Mouse (Mus musculus): ENCODE measurements around the gene Lsm4. TPM values are rescaled to one million over a fixed set of nuclear protein-coding genes. Genes with fewer than 3 reads are reported as not detected.

Lsm4 gene
- total RNA-seq (2014; rRNA removed) (140 and 312 TPM in 2 replicates), polyA plus RNA-seq (2015; fragmentation: Nextera tagmentation; extraction: Ambion mirVana) (157 and 169 TPM in 2 replicates)

DNA sequence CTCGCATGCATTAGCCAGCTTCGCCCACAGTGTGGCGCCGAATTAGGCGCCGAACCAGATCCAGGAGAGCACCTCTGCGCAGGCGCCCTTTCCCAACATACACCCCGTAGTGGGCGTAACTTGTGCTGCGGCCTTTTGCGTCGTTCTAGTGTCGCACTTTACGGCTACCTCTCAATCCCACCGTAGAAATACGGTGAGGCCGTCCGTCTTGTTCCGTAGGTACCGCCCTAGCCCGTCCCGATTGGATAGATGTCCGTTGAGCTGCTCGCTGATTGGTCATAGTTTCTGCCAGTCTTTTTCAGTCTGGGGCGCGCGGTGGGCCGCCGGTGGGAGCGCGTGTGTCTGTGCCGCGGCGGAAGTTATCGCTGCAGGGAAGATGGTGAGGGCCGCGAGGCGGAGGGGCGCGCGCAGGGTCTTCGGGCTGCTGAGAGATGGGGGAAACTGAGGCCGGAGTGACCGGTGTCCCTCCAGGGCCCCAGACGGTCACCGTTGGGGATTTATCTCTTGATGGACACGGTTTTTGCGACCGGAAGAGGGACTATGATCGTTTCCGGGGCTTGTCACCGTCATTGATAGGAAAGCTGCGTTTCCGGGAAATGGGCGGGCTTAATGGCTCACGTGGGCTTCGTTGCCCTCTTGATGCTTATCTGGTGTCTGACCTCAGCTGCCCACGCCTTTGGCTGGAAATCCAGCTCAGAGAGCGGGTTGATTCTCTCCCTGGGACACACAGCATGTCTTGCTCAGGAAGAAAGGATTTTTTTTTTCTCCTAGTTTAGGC lies at the start of gene Lsm4:
Gene Lsm4 (plus strand): TSS at position 170 of the 778 bp plus-strand sequence.
- peak; percentile 100 for DNase-seq (ENCODE audit: low spot score)
- ATAC-seq (ENCODE audit: low FRiP score), result peak; percentile 98
- Histone ChIP-seq H3K9ac (replicated peaks; ENCODE audit: low read length, poor library complexity, severe bottlenecking) (peak within 1 kb of the TSS; percentile 62), H3K36me3 (ENCODE audit: insufficient read depth, low read length) (peaks cover 8% of the 10 kb centered on the region; the same call in 1 of the 2 replicates), H3K4me3 (ENCODE audit: low read depth, low read length) (peak within 1 kb of the TSS; percentile 52), H3K9me3 (ENCODE audit: low read length) (no peaks in the 10 kb centered on the region), H3K27ac (ENCODE audit: low read depth, low read length) (peak within 1 kb of the TSS; percentile 96), H3K27me3 (ENCODE audit: insufficient read depth, low read length) (no peaks in the 10 kb centered on the region), H3K4me2 (ENCODE audit: low read depth, low read length, poor library complexity, severe bottlenecking) (peak within 1 kb of the TSS; percentile 63), H3K4me1 (ENCODE audit: insufficient read depth, low read length) (peaks cover 8% of the 10 kb centered on the region; the same call in 1 of the 2 replicates)
- WGBS, result under 1% methylated on average over 56 of the region's 60 CpGs
- peak; percentile 83 for TF ChIP-seq CTCF (IDR thresholded peaks at IDR 0.05)

DNA sequence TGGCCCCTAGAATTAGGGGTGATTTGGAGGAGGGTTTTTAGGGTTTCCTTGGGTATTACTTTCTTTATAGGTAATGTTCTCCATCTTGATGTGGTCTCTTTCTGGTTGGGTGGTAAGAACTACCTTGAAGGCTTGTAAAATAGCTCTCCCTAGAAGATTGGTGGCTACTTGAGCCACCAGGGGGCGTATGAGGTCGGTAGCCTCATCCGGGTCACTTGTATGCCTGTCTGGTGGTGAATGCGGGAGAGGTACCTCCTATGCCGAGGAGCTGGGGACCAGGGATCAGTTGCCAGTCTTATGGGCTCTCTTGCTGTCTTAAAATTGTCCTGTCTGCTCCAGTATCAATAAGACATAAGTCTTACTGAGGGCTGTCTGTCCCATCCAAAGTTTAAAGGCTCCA lies 47.9 kb upstream of the Lsm4 start:
- no peak for DNase-seq (ENCODE audit: low spot score)
- no peaks in the 10 kb centered on the region for H3K36me3 ChIP-seq (ENCODE audit: insufficient read depth, low read length)
- no peaks in the 10 kb centered on the region for H3K4me1 ChIP-seq (ENCODE audit: insufficient read depth, low read length)
- WGBS, result 18% methylated on average over 5 of the region's 5 CpGs
- no peaks in the 10 kb centered on the region for H3K9me3 ChIP-seq (ENCODE audit: low read length)
- no peak overlapping the region for H3K27ac ChIP-seq (ENCODE audit: low read depth, low read length)
- no peak overlapping the region for H3K4me2 ChIP-seq (ENCODE audit: low read depth, low read length, poor library complexity, severe bottlenecking)
- H3K9ac ChIP-seq (replicated peaks; ENCODE audit: low read length, poor library complexity, severe bottlenecking), result no peak overlapping the region
- H3K27me3 ChIP-seq (ENCODE audit: insufficient read depth, low read length), result 0 out of 2 replicates have a peak, but pooled peaks cover 4% of the 10 kb centered on the region
- no peak overlapping the region for H3K4me3 ChIP-seq (ENCODE audit: low read depth, low read length)
- no peak for ATAC-seq (ENCODE audit: low FRiP score)
- peak; percentile 65 for TF ChIP-seq CTCF (IDR thresholded peaks at IDR 0.05)

DNA sequence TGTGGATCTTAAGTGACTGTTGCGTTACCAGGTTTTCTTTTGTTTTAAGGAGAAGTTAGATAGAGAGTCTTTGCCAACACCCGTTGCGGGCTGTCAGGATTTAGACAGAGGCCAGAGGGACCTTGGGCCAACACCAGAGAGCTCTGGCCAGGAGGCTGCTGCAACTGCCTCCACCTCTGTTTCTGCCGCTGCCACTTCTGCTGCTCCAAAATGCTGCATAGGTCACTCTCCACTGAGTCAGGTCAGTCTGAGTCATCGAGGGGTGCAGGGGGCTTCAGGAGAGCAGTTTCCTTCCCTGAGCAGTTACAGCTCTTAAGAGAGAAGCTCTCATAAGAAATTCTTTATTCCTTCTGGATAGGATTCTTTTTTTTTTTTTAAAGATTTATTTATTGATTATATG lies 46.0 kb upstream of the Lsm4 start:
- no peak overlapping the region for H3K27ac ChIP-seq (ENCODE audit: low read depth, low read length)
- no peaks in the 10 kb centered on the region for H3K9me3 ChIP-seq (ENCODE audit: low read length)
- no peak for ATAC-seq (ENCODE audit: low FRiP score)
- H3K27me3 ChIP-seq (ENCODE audit: insufficient read depth, low read length), result peaks cover 7% of the 10 kb centered on the region; the same call in 1 of the 2 replicates
- no peak for DNase-seq (ENCODE audit: low spot score)
- 87% methylated on average over 5 of the region's 5 CpGs for WGBS
- H3K4me2 ChIP-seq (ENCODE audit: low read depth, low read length, poor library complexity, severe bottlenecking), result no peak overlapping the region
- H3K9ac ChIP-seq (replicated peaks; ENCODE audit: low read length, poor library complexity, severe bottlenecking), result no peak overlapping the region
- H3K36me3 ChIP-seq (ENCODE audit: insufficient read depth, low read length), result no peaks in the 10 kb centered on the region
- no peak for TF ChIP-seq CTCF (IDR thresholded peaks at IDR 0.05)
- no peaks in the 10 kb centered on the region for H3K4me1 ChIP-seq (ENCODE audit: insufficient read depth, low read length)
- no peak overlapping the region for H3K4me3 ChIP-seq (ENCODE audit: low read depth, low read length)

DNA sequence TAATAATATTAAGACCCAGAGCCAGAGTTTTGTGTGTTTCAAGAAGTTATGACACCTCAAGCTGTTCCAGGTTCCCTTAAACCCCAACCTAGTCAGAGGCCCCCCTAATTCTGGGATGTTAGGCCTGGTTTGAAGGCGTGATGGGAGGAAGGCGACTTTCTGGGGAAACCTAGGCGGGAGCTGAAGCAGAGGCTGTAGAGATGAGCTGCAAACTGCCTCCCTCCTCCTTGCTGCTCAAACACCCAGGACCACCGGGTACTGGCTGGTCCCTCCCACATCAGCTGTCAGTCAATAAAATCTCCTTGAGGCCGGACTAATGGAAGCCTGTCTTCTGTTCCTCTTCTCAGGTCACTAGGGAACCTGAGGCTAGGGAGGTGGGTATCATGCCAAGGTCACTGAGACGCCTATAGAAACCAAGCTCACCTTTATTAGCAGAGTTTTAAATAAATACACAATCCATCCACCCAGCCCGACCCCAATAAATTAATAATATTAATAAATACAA lies 44.0 kb upstream of the Lsm4 start:
- Histone ChIP-seq H3K36me3 (ENCODE audit: insufficient read depth, low read length) (no peaks in the 10 kb centered on the region), H3K27me3 (ENCODE audit: insufficient read depth, low read length) (peaks cover 7% of the 10 kb centered on the region; the same call in 1 of the 2 replicates), H3K9me3 (ENCODE audit: low read length) (no peaks in the 10 kb centered on the region), H3K4me3 (ENCODE audit: low read depth, low read length) (peak overlapping the region; percentile 33), H3K27ac (ENCODE audit: low read depth, low read length) (peak overlapping the region; percentile 51), H3K9ac (replicated peaks; ENCODE audit: low read length, poor library complexity, severe bottlenecking) (peak overlapping the region; percentile 29), H3K4me2 (ENCODE audit: low read depth, low read length, poor library complexity, severe bottlenecking) (peak overlapping the region; percentile 60), H3K4me1 (ENCODE audit: insufficient read depth, low read length) (no peaks in the 10 kb centered on the region)
- DNase-seq (ENCODE audit: low spot score) (no peak), ATAC-seq (ENCODE audit: low FRiP score) (0 out of 2 replicates have a peak, but pooled peaks have one; percentile 1)
- TF ChIP-seq CTCF (IDR thresholded peaks at IDR 0.05), result no peak
- 54% methylated on average over 7 of the region's 7 CpGs for WGBS

DNA sequence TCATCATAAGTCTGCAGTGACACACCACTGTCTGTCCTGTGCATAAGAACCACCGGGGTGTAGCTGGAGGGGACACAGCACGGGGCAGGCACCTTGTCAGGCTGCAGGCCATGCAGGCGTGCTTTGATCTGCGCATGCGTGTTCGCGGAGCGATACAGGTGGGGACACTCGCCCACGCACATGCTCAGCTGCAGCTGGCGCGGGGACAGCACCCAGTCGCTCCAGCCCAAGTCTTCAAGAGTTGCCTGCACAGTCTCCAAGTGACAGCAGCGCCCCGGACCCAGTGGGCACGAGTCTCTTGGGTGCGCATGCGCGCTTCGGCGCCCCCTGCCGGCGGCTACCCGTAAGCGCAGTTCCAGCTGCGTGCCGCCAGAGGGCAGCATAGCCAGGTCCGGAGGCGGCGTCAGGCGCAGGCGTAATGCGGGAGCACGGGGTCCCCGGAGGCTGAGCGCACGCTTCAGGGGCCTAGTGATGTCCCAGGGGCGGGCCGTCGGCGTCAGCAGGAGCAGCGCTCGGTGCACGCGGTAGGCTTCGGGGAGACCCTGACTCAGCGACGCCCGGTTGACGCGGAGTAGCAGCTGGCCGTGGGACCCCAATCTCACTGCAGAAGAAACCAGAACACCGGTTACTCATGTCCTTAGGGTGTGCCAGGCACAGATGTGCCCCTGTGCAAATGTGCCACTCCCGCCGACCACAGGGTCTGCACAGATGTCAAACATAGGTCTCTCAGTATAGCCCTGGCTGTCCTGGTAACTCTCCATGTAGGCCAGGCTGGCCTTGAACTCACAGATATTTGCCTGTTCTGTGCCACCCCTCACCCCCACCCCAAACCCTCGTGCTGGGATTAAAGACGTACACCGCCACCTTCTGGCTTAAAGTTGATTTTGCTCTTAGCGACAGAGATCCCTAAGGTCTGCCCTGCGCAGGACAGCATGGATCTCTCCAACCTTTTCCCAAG lies 43.2 kb upstream of the Lsm4 start:
- ATAC-seq (ENCODE audit: low FRiP score), result peak; percentile 91
- H3K4me2 ChIP-seq (ENCODE audit: low read depth, low read length, poor library complexity, severe bottlenecking), result peak overlapping the region; percentile 60
- peak overlapping the region; percentile 29 for H3K9ac ChIP-seq (replicated peaks; ENCODE audit: low read length, poor library complexity, severe bottlenecking)
- H3K27me3 ChIP-seq (ENCODE audit: insufficient read depth, low read length), result peaks cover 7% of the 10 kb centered on the region; the same call in 1 of the 2 replicates
- peak; percentile 100 for TF ChIP-seq CTCF (IDR thresholded peaks at IDR 0.05)
- under 1% methylated on average over 60 of the region's 60 CpGs for WGBS
- DNase-seq (ENCODE audit: low spot score), result peak; percentile 91
- no peaks in the 10 kb centered on the region for H3K9me3 ChIP-seq (ENCODE audit: low read length)
- H3K4me3 ChIP-seq (ENCODE audit: low read depth, low read length), result peak overlapping the region; percentile 33
- H3K4me1 ChIP-seq (ENCODE audit: insufficient read depth, low read length), result no peaks in the 10 kb centered on the region
- peak overlapping the region; percentile 52 for H3K27ac ChIP-seq (ENCODE audit: low read depth, low read length)
- no peaks in the 10 kb centered on the region for H3K36me3 ChIP-seq (ENCODE audit: insufficient read depth, low read length)

Measured in midbrain, postnatal 0 days (tissue).